Mouse (Mus musculus) heart, adult 2 months (tissue): ENCODE data around the gene Cptp.

ENCODE experiments used
- CTCF ChIP-seq: fragments of 200-600 bp; IDR thresholded peaks from 2 replicates; pipeline ENCODE4 v1.8.1; 2022; ENCODE audit warnings: antibody characterized with exemption, mild to moderate bottlenecking, moderate library complexity
- POLR2A ChIP-seq: fragments of 200-500 bp; IDR thresholded peaks from 2 replicates; pipeline ENCODE4 v1.6.1; 2011; ENCODE audit warnings: mild to moderate bottlenecking, low read depth, low read length, control low read depth; ENCODE audit not compliant: insufficient read depth

DNA sequence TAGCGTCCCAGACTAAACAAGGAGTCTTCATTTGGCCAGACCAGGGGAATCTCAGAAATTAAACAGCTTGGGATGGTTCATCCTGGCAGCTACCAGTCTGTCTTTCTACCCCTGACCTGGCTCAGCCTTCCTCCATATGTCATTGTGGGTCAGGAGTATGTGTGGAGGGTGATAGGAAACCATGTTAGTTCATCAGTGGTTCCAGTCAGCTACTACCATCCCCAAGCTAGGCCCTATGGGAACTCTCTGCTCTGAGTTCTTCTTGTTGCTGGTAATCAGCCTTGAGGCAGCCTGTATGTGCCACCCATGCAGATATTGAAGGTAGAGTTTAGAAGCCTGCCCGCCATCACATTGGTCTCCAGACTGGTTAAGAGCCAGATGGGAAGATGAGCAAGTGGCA, 29.1 kb upstream of the Cptp start:
- TF ChIP-seq CTCF (no peak), POLR2A (no peak)
